Mouse (Mus musculus) Muller cell, postnatal 12 days (primary cell): Measurements from ENCODE around the gene C1ql4.
A peak's percentile ranks its signal among the peaks of the same experiment; 100 is the strongest.
"Not testable (repeated sequence)": the region's sequence is repeated elsewhere in the genome, so short reads cannot be mapped to it uniquely, and the experiment has no call there.

Source experiments
- DNase-seq: peaks from one replicate; pipeline ENCODE4 v3.0.0-alpha.2; 2015; ENCODE audit errors: inconsistent ontology term

C1ql4 gene

DNA sequence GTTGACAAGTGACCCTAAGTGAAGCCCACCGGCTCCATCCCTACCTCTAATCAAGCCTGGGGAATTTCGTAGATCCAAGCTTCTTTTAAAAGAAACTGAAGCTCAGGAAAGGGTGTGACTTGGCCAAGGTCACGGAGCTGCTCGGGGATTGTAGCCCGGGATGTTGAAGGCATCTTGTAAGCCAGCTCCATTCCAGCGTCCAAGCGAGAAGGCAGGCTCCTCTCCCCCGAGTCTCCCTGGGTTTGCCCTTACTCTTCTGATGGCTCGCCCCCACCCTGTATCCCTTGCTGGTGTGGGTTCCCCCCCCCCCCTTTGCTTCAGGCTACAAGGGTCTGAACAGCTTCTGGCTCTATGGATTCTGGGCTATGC is 10.9 kb upstream of the C1ql4 start:
- DNase-seq, result no peak

GRCm38 (mm10) chr15:99097840-99098492 is 10.3 kb upstream of the C1ql4 start:
- no peak for DNase-seq

DNA sequence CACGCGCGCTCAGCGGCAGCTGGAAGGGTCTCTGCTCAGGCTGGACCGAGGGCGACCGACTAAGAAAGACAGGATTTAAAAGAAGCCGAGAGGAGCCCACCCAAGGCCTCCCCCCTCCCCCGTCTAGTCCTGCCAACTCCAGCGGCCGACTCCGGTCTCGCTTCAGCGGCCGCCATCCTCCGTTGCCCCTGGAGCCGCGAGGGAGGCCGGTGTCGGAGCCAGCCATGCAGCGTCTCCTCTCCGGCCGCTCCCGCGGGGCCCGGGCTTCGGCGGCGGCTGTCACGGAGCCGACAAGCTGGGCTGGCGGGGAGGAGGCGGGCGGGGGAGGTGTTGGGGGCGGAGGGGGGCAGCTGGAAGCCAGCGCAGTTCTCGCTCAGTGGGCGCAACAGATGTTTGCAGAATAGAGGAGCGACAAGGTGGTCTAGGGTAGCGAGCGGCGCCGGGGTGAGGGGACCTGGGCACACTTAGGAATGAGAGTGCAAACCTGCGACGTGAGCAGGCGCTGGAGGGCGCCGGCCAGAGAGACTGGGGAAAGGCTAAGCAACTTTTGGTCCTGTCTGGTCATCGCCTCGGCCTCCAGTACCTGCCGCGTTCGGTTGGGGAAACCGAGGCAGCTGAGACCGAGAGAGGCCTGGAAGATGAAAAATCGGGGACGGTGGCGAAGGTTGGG is 9.3 kb upstream of the C1ql4 start:
- no peak for DNase-seq

DNA sequence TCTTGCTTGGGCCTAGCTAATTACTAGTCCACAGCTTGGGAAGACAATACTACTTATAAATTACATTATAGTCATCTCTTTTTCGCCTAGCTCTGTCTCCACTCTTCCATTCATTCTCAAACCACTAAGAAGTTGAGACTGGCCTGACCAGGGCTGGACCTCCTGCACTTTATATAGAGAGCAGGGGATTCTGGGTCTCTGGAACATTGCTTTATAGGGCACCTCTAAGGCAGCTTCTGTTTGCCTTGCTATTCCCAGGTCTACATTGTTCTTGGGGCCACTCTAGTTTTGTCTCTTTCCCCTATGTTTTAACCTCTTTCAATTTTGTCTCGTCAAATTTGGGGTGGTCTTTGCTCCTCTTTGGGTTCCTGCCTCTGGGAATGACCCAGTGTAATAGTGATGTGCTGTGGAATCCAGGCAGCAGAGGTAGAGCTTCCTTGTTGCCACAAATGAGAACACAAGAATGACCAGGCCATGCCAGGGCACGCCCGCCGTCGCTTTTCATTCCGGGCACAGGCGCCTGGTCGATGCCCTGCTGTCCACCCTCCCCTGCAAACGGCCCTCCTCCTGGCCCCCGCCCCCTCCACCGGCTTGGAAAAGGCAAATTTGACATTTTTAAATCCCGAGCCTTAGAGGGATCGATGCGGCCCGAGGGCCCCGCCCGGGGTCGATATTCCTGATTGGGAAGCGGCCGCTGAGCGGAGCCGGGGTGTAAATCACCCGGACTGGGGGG is 8.6 kb upstream of the C1ql4 start:
- no peak for DNase-seq

DNA sequence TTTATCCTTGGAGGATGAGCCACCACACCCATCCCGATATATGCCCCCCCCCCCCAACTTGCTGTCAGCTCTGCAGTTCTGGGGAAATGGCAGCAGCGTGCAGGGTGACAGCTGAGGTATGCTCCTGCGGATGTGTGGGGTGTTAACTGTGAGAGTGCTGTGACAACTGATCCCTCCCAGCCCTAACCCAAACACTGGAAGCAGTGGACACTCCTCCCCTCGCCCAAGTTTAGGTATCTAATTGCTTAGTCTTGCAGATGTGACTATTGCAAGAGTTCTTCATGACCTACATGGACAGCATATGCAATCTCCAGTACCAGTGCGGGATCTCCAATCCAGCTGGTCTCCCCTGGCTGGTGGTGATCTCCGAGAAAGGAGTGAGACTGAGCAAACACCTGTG is 7.7 kb upstream of the C1ql4 start:
- no peak for DNase-seq

DNA sequence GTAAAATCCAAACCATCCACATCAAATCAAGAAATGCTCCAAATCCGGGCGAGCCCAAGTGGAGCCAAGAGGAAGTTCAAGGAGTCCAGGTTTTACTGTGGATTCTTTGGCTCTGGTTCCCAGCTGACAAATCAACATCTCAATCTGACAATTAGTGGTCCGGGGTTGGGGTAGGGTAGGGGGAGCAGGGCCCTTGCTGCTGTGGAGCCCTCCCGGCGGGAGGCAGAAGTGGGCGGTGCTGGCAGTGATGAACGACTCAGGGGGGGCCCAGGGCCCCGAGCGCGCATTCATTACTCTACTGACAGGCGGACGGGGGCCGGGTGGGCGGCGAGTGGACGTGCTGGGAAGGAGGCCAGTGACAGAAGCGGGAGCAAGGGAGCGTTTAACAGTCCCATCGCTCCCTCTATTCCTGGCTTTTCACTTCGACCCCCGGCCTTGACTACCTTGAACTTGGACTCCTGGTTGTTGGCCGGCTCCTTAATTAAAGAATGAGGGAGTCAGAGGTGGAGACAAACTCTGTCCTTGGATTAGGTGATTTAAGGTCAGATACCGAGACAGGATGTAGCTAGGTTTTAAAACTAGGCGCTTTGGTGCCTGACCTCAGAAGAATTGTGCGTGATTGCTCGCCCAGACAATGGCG is 7.1 kb upstream of the C1ql4 start:
- DNase-seq, result no peak

GRCm38 (mm10) chr15:99093291-99094258 is 6.0 kb upstream of the C1ql4 start:
- DNase-seq, result peak; percentile 75

DNA sequence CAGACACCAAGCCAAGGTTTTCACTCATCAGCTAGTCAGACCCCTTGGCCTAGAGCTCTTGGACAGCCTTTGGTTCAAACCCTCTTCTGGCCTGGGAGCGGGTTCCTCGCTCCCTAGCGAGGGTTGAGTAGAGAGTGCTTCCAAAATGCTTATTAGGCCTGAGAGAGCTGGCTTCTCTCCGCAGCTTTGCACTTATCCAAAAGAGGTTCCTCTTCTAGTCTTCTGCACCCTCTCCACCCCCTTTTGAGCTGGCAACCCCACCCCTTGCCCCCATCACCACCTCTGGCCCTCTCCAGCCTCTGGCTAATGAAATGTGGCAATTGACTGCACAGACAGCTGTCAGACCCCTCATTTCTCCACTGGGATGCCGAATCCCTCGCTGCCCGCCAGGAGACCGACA is 5.3 kb upstream of the C1ql4 start, which contains the start of gene Dnajc22:
Gene Dnajc22, plus strand, starts transcription at position 301 of the 400 bp plus-strand sequence.
- no peak for DNase-seq

GRCm38 (mm10) chr15:99089069-99089468 is 1.5 kb upstream of the C1ql4 start:
- DNase-seq, result no peak

- peak; percentile 85 for DNase-seq
Observed at GRCm38 (mm10) chr15:99088292-99088691, 675 bp upstream of the C1ql4 start.

GRCm38 (mm10) chr15:99085997-99086396 is 1.6 kb downstream of the C1ql4 start:
- no peak for DNase-seq

GRCm38 (mm10) chr15:99084618-99085017 is 3.0 kb downstream of the C1ql4 start:
- no peak for DNase-seq

DNA sequence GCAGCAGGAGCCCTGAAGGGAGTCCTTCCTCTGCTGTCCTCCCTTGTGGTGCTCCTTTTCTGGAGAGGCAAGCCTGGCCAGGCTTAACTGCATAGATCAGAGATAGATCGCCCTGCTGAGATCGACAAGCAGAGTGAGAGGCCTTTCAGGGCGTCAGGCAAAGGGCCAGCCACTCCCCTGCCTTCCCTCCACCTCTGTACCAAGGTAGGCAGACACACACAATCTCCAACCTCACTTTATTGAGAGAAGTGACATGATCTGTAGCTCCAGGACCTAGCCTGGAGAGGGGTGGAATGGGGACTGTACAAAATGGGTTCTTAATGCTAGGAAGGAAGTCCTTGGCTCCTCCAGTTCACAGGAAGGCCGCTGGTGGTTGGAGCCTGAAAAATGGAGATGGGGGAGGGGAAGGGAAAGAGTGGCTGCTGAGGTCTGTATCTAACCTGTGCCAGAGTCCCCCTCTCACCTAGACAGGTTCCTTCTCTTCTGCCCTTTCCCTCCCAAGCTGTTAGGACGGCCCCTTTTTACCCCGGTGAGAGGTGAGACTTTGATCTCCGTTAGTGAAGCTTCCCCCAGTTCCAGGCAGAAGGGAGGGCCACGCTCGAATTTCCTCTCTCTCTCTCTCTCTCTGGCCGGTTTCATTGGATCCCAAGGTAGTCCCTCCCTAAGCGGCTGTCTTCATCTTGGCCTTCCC is 3.6 kb downstream of the C1ql4 start:
- no peak for DNase-seq

- no peak for DNase-seq
Observed at GRCm38 (mm10) chr15:99083258-99083657, 4.4 kb downstream of the C1ql4 start.

DNA sequence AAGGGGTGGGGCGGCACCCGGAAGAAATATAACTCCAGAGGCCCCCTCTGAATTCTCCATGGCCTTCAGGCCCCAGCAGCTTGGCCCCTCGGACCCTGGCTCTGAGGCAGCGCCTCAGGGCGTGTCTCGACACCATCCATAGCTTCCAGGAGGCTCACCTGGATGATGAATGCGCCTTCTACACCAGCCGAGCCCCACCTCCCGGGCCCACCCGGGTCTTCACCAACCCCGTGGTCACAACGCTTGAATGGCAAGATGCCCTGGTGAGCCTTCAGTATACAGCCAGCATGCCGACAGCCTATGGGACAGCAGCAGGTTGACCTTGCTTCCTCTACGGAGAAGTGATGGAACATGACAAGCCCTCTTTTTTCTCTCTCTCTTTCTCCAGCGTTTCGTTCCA is 4.8 kb downstream of the C1ql4 start:
- DNase-seq, result no peak

DNA sequence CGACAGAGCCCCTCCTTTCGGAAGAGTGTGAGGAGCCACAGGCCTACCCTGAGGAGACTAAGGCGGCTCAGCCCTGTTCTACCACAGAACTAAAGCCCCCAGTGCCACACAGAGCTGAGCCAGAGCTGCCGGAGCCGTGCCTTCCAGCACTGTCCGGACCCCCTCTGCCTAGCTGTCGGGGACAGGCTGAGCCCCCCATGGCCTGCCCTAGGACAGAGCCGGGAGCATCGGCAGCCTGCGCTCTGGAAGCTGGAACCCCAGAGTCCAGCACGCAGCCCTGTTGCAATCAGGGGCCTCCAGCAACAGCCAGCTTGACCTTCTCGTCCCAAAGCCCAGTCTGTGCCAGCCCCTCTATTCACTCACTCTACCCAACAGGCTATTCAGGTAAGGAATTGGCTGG is 5.3 kb downstream of the C1ql4 start:
- no peak for DNase-seq

DNA sequence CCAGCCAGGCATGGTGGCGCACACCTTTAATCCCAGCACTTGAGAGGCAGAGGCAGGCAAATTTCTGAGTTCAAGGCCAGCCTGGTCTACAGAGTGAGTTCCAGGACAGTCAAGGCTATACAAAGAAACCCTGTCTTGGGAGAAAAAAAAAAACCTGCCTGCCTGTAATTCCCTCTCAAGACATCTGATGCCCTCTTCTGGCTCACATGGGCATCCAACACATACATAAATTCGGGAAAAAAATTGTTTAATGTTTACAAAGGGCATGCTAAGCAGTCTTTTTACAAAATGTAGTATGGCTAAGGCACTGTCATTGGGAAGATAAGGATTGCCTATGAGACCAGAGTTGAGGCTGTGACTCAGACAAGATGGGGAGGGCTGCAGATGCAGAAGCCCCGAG is 7.8 kb downstream of the C1ql4 start:
- DNase-seq, result no peak

GRCm38 (mm10) chr15:99078181-99078910 is 9.3 kb downstream of the C1ql4 start:
- no peak for DNase-seq

- not testable (repeated sequence) for DNase-seq
Observed at GRCm38 (mm10) chr15:99076011-99076410, 11.6 kb downstream of the C1ql4 start.
